Mouse (Mus musculus): ENCODE data around the gene Usp4.
A peak's percentile ranks its signal among the peaks of the same experiment; 100 is the strongest.
"Not testable (repeated sequence)": the region's sequence is repeated elsewhere in the genome, so short reads cannot be mapped to it uniquely, and the experiment has no call there.

The Usp4 gene

DNA sequence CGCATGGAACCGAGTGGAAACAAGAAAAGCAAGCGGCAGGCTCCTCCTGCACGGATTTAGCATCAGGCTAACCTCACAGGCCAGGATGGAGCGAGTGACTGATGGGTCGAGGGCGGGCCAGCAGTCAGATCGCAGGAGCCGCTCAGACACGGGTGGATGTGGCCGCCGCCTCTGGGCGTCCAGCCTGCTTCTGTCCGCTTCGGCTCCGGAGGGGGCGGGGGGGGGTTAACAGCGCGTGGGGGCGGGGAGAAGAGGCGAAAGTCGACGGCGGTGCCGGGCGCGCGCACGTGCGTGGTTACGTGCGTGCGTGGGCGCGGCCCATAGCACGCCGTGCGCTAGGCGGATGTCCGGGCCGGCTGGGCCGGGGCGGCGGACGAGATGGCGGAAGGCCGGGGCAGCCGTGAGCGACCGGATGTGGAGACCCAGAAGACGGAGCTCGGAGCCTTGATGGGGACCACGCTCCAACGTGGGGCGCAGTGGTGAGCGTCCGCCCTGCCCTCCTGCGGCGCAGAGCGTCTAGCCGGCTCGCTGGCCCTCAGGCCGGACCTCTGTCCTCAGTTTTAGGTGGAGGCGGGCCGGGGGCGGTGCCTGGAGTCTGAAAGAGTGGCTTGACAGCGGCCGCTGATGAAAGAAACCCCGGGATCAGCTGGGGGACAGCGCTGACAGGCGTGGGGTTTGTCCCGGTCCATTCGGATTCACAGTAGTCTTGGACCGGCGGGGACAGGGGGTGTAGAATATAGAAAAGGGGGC is at the start of gene Usp4:
Usp4 (plus strand) TSS at position 314 of the 750 bp plus-strand sequence.
- DNase-seq (ENCODE audit: low read depth, low spot score) = peak; percentile 92

GRCm38 (mm10) chr9:108301853-108302252 is 45.8 kb upstream of the Usp4 start:
- no peak for DNase-seq (ENCODE audit: low read depth, low spot score)

DNA sequence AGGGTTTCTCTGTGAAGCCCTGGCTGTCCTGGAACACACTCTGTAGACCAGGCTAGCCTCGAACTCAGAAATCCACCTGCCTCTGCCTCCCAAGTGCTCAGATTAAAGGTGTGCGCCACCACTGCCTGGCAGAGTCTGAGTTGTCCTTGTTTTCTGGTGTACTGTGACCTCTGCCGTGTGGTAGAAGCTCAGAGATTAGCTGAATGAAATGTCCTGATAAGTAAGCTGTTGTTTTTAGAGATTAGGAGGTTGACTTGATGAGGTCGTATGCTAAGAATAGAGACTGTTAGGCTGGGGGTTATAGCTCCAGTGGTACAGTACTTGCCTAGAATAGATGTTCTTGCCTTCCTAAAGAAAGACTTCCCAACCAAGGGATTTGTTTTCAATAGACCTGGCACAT is 42.9 kb upstream of the Usp4 start:
- DNase-seq (ENCODE audit: low read depth, low spot score) = no peak

DNA sequence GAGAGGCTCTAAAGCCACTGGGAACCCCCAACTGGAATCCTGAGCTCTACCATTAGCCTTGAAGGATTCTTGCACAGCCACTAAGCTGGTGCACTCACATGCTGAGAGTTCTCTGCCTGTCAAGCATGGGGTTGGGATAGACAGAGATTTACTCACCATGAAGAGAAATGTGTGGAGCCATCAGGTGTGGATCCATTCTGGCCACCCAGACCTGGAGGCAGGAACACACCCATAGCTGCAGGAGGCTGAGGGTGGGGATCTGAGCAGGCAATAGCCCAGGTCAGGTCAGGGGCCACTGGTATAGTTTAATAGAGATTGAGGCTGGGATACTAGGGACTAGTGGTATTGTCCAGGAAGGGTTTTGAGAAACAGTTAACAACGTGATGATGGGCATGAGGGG is 42.5 kb upstream of the Usp4 start:
- no peak for DNase-seq (ENCODE audit: low read depth, low spot score)

- peak; percentile 99 for DNase-seq (ENCODE audit: low read depth, low spot score)
Measured at GRCm38 (mm10) chr9:108305629-108306520, 41.8 kb upstream of the Usp4 start, which contains the start of the genes Rhoa and Tcta. Rhoa (plus strand) TSS chr9:108306129. Tcta (minus strand) TSS chr9:108306160.

- DNase-seq (ENCODE audit: low read depth, low spot score) = peak; percentile 91
Measured at GRCm38 (mm10) chr9:108306571-108306980, 41.1 kb upstream of the Usp4 start.

DNA sequence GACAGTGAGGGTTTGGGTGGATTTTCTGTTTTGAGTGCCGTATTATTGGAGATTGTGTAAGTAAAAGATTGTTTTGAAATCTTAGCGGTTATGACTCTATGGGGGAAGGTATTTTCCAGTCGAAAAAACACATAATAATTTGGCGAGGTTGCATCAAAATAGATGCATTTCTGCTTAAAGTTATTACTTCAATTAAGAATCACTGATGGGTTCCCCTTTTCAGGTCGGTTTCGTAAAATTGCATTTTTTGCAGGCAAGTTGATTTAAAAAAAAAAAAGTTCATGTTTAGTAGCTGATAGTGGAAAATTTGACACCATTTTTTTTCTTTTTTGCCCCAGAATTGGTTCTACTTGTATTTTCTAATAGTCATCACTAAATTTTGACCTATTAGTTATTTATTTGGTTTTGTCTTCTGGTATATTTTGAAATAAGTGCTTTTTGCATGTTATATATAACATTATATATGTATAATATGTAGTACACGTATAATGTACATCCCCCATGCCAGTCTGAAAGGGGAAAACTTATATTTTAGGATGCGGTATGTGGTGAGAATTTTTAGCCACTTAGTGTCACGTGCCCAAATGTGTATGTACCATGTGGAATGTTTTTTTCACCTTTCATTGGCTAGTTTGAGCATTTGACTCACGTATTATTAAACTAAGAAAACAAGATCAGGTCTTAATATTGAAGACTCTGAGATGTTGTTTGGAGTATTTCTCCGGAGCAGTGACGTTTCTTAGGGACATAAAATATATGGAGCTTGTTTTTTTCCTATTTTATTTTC is 40.4 kb upstream of the Usp4 start:
- DNase-seq (ENCODE audit: low read depth, low spot score) = peak; percentile 41

DNA sequence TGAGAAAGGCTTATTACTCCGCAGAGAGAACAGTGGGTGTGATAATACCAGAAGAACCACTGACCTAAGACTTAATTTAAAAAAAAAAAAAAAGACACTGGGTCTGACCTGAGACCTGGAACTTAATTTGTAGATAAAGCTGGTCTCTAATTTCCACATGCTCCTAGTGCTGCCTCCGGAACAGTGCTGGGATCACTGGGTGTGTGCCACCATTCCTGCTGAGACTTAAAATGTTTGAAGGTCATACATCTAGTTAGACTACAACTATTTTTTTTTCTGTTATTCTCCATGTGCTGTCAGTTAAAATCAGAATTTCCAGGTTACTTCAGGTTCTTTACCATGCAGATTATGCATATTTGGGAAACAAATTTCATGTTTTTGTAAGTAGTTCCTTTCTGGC is 39.5 kb upstream of the Usp4 start:
- DNase-seq (ENCODE audit: low read depth, low spot score) = no peak

- DNase-seq (ENCODE audit: low read depth, low spot score) = peak; percentile 40
Measured at GRCm38 (mm10) chr9:108317572-108317971, 30.1 kb upstream of the Usp4 start.

- no peak for DNase-seq (ENCODE audit: low read depth, low spot score)
Measured at GRCm38 (mm10) chr9:108318462-108318861, 29.2 kb upstream of the Usp4 start.

- DNase-seq (ENCODE audit: low read depth, low spot score) = not testable (repeated sequence)
Measured at GRCm38 (mm10) chr9:108322054-108322453, 25.6 kb upstream of the Usp4 start.

- no peak for DNase-seq (ENCODE audit: low read depth, low spot score)
Measured at GRCm38 (mm10) chr9:108324784-108325183, 22.9 kb upstream of the Usp4 start.

DNA sequence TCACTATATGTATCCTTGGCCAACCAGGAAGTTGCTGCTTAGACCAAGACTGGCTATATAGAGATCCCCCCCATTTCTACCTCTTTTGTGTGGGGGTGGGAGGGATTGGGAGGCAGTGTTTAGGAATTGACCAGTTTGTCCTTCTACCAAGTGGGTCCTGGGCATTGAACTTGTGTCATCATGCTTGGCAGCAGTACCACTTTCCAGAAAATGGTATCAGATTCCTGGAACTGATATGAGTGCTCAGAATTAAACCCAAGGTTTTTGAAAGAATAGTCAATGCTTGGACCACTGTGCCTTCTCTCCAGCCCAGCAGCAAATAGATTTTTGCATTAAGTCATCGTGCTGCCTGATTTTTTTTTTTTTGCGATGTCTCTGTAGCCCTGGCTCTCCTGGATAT is 21.8 kb upstream of the Usp4 start:
- no peak for DNase-seq (ENCODE audit: low read depth, low spot score)

DNA sequence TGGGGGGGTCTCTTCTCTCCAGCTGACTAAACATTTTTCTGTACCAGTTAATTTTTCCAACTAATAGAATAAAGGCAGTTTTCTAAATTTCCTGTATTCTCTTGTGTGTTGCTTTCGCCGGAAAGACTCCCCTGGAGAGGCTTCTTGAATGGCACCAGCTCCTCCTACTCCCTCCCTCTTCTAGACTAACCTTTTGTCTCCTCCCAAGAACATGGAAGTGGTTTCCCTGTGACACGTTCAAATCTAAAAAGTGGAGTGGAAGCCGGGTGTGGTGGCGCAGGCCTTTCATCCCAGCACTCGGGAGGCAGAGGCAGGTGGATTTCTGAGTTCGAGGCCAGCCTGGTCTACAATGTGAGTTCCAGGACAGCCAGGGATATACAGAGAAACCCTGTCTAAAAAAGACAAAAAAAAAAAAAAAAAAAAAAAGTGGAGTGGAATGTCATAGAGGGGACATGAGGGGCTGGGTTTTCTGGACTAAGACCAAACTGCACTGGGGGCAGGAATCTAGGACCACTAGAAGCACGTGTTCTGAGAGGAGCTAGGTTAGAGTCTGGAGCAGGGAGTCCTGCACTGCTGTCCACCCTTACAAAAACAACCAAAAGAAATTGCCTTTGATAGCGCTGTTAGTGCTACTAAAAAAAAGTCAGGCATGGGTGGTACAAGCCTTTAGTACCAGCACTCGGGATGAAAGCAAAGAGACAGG is 9.7 kb upstream of the Usp4 start:
- DNase-seq (ENCODE audit: low read depth, low spot score) = no peak

- DNase-seq (ENCODE audit: low read depth, low spot score) = peak; percentile 28
Measured at GRCm38 (mm10) chr9:108338551-108338885, 9.1 kb upstream of the Usp4 start.

- peak; percentile 93 for DNase-seq (ENCODE audit: low read depth, low spot score)
Measured at GRCm38 (mm10) chr9:108338886-108339781, 8.5 kb upstream of the Usp4 start, which contains the start of gene Gpx1. Gpx1 (plus strand) TSS chr9:108338903.

- DNase-seq (ENCODE audit: low read depth, low spot score) = peak; percentile 33
Measured at GRCm38 (mm10) chr9:108339886-108340257, 7.8 kb upstream of the Usp4 start.

GRCm38 (mm10) chr9:108340258-108341138 is 7.2 kb upstream of the Usp4 start:
- DNase-seq (ENCODE audit: low read depth, low spot score) = peak; percentile 22

DNA sequence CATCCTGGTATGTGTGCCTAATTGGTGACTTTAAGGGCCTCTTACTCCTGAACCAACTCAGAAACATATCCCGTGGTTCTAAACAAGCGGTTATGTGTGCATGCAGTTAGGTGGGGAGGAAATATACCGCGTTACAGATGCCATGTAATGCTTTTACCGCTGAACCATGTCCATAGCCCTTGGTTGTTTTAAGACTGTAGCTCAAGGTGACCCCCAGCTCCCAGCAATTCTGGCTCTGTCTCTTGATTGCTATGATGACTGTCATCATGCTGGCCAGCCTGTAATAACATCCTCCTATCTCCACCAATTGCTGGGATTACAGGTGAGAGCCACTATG is 6.5 kb upstream of the Usp4 start:
- no peak for DNase-seq (ENCODE audit: low read depth, low spot score)

All from CD4-positive, CD25-positive, alpha-beta regulatory T cell, adult 2 months (primary cell).